Mouse (Mus musculus): ENCODE results near the gene Olfr1410.

GRCm38 (mm10) chr1:92571022-92571421, 34.6 kb upstream of the Olfr1410 start, which contains the start of gene Olfr1413:
- TF ChIP-seq CTCF (IDR thresholded peaks at IDR 0.05; ENCODE audit: borderline replicate concordance, insufficient read depth, low read length) (no peak), POLR2A (IDR thresholded peaks at IDR 0.05; ENCODE audit: low read depth, low read length) (no peak)

Data from embryonic fibroblast, embryonic 13.5 days (primary cell).